Mouse (Mus musculus) heart, adult 2 months (tissue): ENCODE data around the gene Anapc2. TPM values are rescaled to one million over a fixed set of nuclear protein-coding genes. Genes with fewer than 3 reads are reported as not detected.

Source experiments
- DNase-seq, 2 experiments: peaks; one replicate each; pipeline ENCODE4 v3.0.0; 2021
- H3K27ac ChIP-seq: fragments of 200-600 bp; 2 replicates; pipeline ENCODE4 v1.8.1; 2022
- H3K27me3 ChIP-seq: fragments of 200-500 bp; 2 replicates; pipeline ENCODE4 v1.6.1; 2012; ENCODE audit warnings: mild to moderate bottlenecking, low read length, inconsistent platforms, mixed read lengths; ENCODE audit not compliant: control insufficient read depth, insufficient read depth
- H3K36me3 ChIP-seq: fragments of 200-500 bp; 2 replicates; pipeline ENCODE4 v1.6.1; 2012; ENCODE audit warnings: low read length, inconsistent platforms; ENCODE audit not compliant: control insufficient read depth, insufficient read depth
- H3K4me1 ChIP-seq: fragments of 200-500 bp; 2 replicates; pipeline ENCODE4 v1.6.1; 2011; ENCODE audit warnings: low read length; ENCODE audit not compliant: control insufficient read depth, insufficient read depth
- H3K4me3 ChIP-seq: fragments of 200-600 bp; 2 replicates; pipeline ENCODE4 v1.8.1; 2022
- H3K79me2 ChIP-seq: fragments of 200-500 bp; replicated peaks from 2 replicates; pipeline ENCODE4 v1.6.1; 2012; ENCODE audit warnings: mild to moderate bottlenecking, inconsistent platforms, low read length, moderate library complexity, mixed read lengths; ENCODE audit not compliant: control insufficient read depth, insufficient read depth
- H3K9ac ChIP-seq: fragments of 200-500 bp; 2 replicates; pipeline ENCODE4 v1.6.1; 2012; ENCODE audit warnings: low read depth, mild to moderate bottlenecking, control low read depth, inconsistent platforms, low read length, mixed read lengths
- CTCF ChIP-seq: fragments of 200-600 bp; IDR thresholded peaks from 2 replicates; pipeline ENCODE4 v1.8.1; 2022; ENCODE audit warnings: antibody characterized with exemption, mild to moderate bottlenecking, moderate library complexity
- EP300 ChIP-seq: fragments of 200-500 bp; IDR thresholded peaks from 2 replicates; pipeline ENCODE4 v1.6.1; 2011; ENCODE audit warnings: low read depth, low read length, control low read depth; ENCODE audit not compliant: insufficient read depth
- POLR2A ChIP-seq: fragments of 200-500 bp; IDR thresholded peaks from 2 replicates; pipeline ENCODE4 v1.6.1; 2011; ENCODE audit warnings: mild to moderate bottlenecking, low read depth, low read length, control low read depth; ENCODE audit not compliant: insufficient read depth
- WGBS: fragments of 180-500 bp; shearing (Covaris S2); methylation state at CpG from one replicate; pipeline ENCODE4 v1.1.7; 2018; 5-methylcytosine and 5-hydroxymethylcytosine counted together
- intact Hi-C: fragments of 180-260 bp; cut with DNase I; formaldehyde crosslinking; loops from one replicate; pipeline ENCODE4 v1.15.1; 2025
- polyA plus RNA-seq: library from polyadenylated mRNA; depleted of rRNA; stranded (reverse); fragments of >200 nt; gene quantifications from 2 replicates; pipeline ENCODE4 v1.2.3, GENCODE M21; 2012
- total RNA-seq, 2 experiments: library from RNA; stranded (reverse); gene quantifications; 2 replicates each; pipeline ENCODE4 v1.2.3; 2021

The Anapc2 gene
- total and polyA plus RNA-seq, 3 experiments, result 36.0 to 57.2 (median 36.3) TPM

DNA sequence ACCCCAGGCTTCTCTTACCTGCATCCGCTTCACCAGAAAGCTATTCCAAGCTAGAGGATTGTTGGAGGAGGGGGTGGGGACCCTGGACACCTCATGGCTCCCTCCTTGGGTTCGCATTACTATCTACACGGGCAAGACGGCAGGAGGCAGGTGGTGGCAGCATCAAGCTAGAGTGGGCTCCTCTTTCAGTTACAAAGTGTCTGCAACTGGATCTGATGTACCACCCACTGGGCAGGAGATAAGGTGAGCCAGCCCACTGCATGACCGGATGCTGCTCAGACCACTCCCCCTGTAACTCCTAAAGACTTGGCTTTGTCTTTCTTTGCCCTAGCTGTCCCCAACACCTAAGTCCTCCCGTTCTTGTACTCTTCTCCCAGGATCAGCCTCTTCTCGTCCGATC is 35.7 kb upstream of the Anapc2 start, which contains the start of gene Rnf224:
Gene Rnf224 (minus strand): TSS at position 174 of the 400 bp plus-strand sequence.
- Histone ChIP-seq H3K27me3 (no peaks in the 10 kb centered on the region), H3K79me2 (no peaks in the 10 kb centered on the region), H3K27ac (no peak within 1 kb of the TSS), H3K4me3 (no peak within 1 kb of the TSS), H3K9ac (no peak within 1 kb of the TSS), H3K36me3 (no peaks in the 10 kb centered on the region), H3K4me1 (peaks cover 2% of the 10 kb centered on the region; the same call in 1 of the 2 replicates)
- 21% methylated on average over 8 of the region's 8 CpGs for WGBS
- no peak for DNase-seq
- TF ChIP-seq EP300, result no peak
- TF ChIP-seq POLR2A, result no peak
- no peak for TF ChIP-seq CTCF
- intact Hi-C loops, result no loop called here

- Histone ChIP-seq H3K36me3 (no peaks in the 10 kb centered on the region), H3K4me3 (no peak overlapping the region), H3K9ac (no peak overlapping the region), H3K79me2 (no peaks in the 10 kb centered on the region), H3K27ac (no peak overlapping the region), H3K4me1 (peaks cover 2% of the 10 kb centered on the region; the same call in 1 of the 2 replicates), H3K27me3 (peaks cover 2% of the 10 kb centered on the region; the same call in 1 of the 2 replicates)
- TF ChIP-seq CTCF (no peak), POLR2A (no peak), EP300 (no peak)
- no peak for DNase-seq
- WGBS, result 58% methylated on average over 4 of the region's 4 CpGs
- intact Hi-C loops, result no loop called here
Observed at GRCm38 (mm10) chr2:25237522-25237921, 34.8 kb upstream of the Anapc2 start.

GRCm38 (mm10) chr2:25238106-25238505 is 34.2 kb upstream of the Anapc2 start:
- Histone ChIP-seq H3K79me2 (no peaks in the 10 kb centered on the region), H3K27me3 (peaks cover 5% of the 10 kb centered on the region; the same call in 1 of the 2 replicates), H3K36me3 (no peaks in the 10 kb centered on the region), H3K9ac (no peak overlapping the region), H3K4me1 (peaks cover 2% of the 10 kb centered on the region; the same call in 1 of the 2 replicates), H3K4me3 (no peak overlapping the region), H3K27ac (no peak overlapping the region)
- intact Hi-C loops, result no loop called here
- TF ChIP-seq CTCF (no peak), POLR2A (no peak), EP300 (no peak)
- no peak for DNase-seq

DNA sequence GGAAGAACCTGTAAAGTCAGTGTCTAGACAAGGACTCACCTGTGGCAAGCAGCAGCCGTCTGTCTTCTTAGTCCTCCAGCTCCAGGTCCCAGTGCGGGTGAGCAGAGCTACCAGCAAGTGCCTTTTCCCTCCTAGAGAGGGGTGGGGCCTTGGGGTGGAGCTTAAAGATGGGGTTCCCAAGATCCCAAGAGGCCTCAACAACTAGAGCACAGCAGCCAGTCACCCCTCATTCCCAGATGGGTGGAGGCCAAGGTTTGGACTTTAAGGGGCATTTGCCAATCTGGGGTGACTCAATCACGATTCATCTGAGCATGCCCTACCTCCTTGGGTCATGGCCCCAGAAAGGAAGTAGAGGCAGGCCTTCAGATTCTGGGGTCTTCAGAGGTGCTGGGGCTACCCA is 32.5 kb upstream of the Anapc2 start:
- Histone ChIP-seq H3K9ac (no peak overlapping the region), H3K4me1 (peaks cover 2% of the 10 kb centered on the region; the same call in 1 of the 2 replicates), H3K79me2 (no peaks in the 10 kb centered on the region), H3K4me3 (no peak overlapping the region), H3K27me3 (peaks cover 5% of the 10 kb centered on the region; the same call in 1 of the 2 replicates), H3K36me3 (no peaks in the 10 kb centered on the region), H3K27ac (no peak overlapping the region)
- intact Hi-C loops, result no loop called here
- TF ChIP-seq EP300 (no peak), POLR2A (no peak), CTCF (no peak)
- 77% methylated on average over 3 of the region's 3 CpGs for WGBS
- peak in 1 of 2 experiments; percentile 12 for DNase-seq

DNA sequence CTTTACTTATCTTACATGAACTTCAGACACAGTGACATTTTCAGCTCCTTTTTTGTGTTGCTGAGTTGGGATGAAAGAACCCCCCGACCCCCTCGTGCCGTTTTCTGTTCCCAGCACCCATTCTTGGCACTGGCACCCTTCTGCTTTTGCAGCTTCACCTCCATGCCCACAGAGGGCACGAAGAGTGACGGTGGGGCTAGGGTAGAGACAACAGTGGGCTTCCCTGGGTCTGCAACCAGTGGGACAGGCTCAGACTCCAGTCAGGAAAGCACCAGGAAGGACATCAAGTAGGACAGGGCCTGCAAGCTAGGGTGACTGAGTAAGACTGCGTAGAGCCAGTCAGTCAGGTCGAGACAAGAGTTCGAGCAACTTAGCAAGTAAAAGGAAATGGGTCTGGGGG is 32.0 kb upstream of the Anapc2 start:
- Histone ChIP-seq H3K9ac (no peak overlapping the region), H3K27me3 (peaks cover 5% of the 10 kb centered on the region; the same call in 1 of the 2 replicates), H3K27ac (no peak overlapping the region)

GRCm38 (mm10) chr2:25240723-25241437 is 31.4 kb upstream of the Anapc2 start:
- H3K27me3 ChIP-seq, result peaks cover 5% of the 10 kb centered on the region; the same call in 1 of the 2 replicates
- H3K36me3 ChIP-seq, result no peaks in the 10 kb centered on the region
- peaks cover 2% of the 10 kb centered on the region; the same call in 1 of the 2 replicates for H3K4me1 ChIP-seq
- no peak overlapping the region; the same call in 1 of the 2 replicates for H3K27ac ChIP-seq
- 3% methylated on average over 29 of the region's 29 CpGs for WGBS
- TF ChIP-seq CTCF (no peak), EP300 (no peak), POLR2A (no peak)
- DNase-seq, result peak; percentile 66 to 67
- peak overlapping the region; percentile 36 for H3K4me3 ChIP-seq
- 0 out of 2 replicates have a peak overlapping the region, but pooled peaks have one; percentile 25 for H3K9ac ChIP-seq
- intact Hi-C loops, result no loop called here
- H3K79me2 ChIP-seq, result no peaks in the 10 kb centered on the region

More for the DNA sequence above, 32.0 kb upstream of the Anapc2 start:
- TF ChIP-seq CTCF, result no peak
- TF ChIP-seq POLR2A, result no peak
- TF ChIP-seq EP300, result no peak
- Histone ChIP-seq H3K36me3 (no peaks in the 10 kb centered on the region), H3K4me3 (no peak overlapping the region; the same call in 1 of the 2 replicates), H3K4me1 (peaks cover 2% of the 10 kb centered on the region; the same call in 1 of the 2 replicates), H3K79me2 (no peaks in the 10 kb centered on the region)
- no peak for DNase-seq
- 58% methylated on average over 8 of the region's 8 CpGs for WGBS
- intact Hi-C loops, result no loop called here
